Comparison of ENCODE assay signal across 8 mouse cellular contexts in the genomic region with DNA sequence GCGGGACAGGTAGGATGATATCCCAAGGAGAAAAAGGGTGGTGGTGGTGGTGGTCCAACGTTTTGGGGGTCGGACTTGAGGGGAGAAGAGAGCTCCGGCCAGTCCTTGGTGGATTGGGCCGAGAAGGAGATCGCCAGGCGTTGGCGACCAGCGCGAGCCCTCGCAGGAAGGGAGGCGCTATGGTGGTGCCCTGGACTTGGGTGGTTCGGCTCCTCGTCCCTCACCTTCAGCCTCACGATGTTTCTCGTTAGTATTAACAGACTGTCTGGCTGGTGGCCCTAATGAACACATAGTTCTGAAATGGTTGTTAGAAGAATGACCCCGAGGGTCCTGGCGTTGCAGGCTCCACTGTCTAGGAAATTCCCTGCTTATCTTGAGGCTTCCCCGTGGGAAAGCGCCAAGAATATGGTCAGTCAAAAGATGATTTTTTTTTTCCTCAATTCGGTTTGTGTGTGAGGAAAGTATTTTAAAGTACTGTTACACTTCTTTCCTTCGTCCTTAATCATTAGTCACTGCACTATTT. TPM values are rescaled to one million over a fixed set of nuclear protein-coding genes. Genes with fewer than 3 reads are reported as not detected.
DNase-seq lines count a peak whose midpoint lies in the region; ATAC-seq and TF ChIP-seq lines count a peak whose summit lies in the region.

No protein-coding gene starts in this region.

- TF ChIP-seq CTCF in embryonic fibroblast, embryonic 13.5 days (IDR thresholded peaks at IDR 0.05; ENCODE audit: borderline replicate concordance, insufficient read depth, low read length): peak; percentile 24; the same call in 1 of the 2 replicates

- peak overlapping the region; percentile 61 for H3K4me3 ChIP-seq in lung, embryonic 15.5 days
- peak overlapping the region; percentile 69 for H3K4me3 ChIP-seq in embryonic fibroblast, embryonic 13.5 days (ENCODE audit: insufficient read depth, low read length)
- peak overlapping the region; percentile 81 for H3K4me3 ChIP-seq in limb, embryonic 12.5 days (replicated peaks)

- under 1% methylated on average over 22 of the region's 22 CpGs for WGBS in lung, embryonic 15.5 days
- WGBS in limb, embryonic 12.5 days: 1% methylated on average over 22 of the region's 22 CpGs

- TF ChIP-seq POLR2A in embryonic fibroblast, embryonic 13.5 days (IDR thresholded peaks at IDR 0.05; ENCODE audit: low read depth, low read length): no peak

- no peak for DNase-seq in lung, postnatal 10 days
- DNase-seq in right cerebral cortex, postnatal 10 days (ENCODE audit: low spot score in 2 of 2): no peak
- DNase-seq in right cerebral cortex, adult 2 months (ENCODE audit: low spot score in 2 of 2): no peak
- no peak for DNase-seq in spleen, adult 18-20 months

- H3K9ac ChIP-seq in lung, embryonic 15.5 days: peak overlapping the region; percentile 69
- H3K9ac ChIP-seq in limb, embryonic 12.5 days (replicated peaks): peak overlapping the region; percentile 77

- no peaks in the 10 kb centered on the region for H3K27me3 ChIP-seq in lung, embryonic 15.5 days
- no peaks in the 10 kb centered on the region for H3K27me3 ChIP-seq in limb, embryonic 12.5 days

- no peaks in the 10 kb centered on the region for H3K9me3 ChIP-seq in lung, embryonic 15.5 days
- no peaks in the 10 kb centered on the region for H3K9me3 ChIP-seq in limb, embryonic 12.5 days

- H3K27ac ChIP-seq in lung, embryonic 15.5 days: peak overlapping the region; percentile 92
- peak overlapping the region; percentile 47 for H3K27ac ChIP-seq in embryonic fibroblast, embryonic 13.5 days (ENCODE audit: insufficient read depth, low read length)
- H3K27ac ChIP-seq in limb, embryonic 12.5 days: peak overlapping the region; percentile 89

- H3K36me3 ChIP-seq in lung, embryonic 15.5 days: peaks cover 4% of the 10 kb centered on the region
- peaks cover 13% of the 10 kb centered on the region; the same call in 1 of the 2 replicates for H3K36me3 ChIP-seq in limb, embryonic 12.5 days

- peaks cover 14% of the 10 kb centered on the region for H3K4me1 ChIP-seq in lung, embryonic 15.5 days
- H3K4me1 ChIP-seq in embryonic fibroblast, embryonic 13.5 days (ENCODE audit: control insufficient read depth, insufficient read depth, low read length): no peaks in the 10 kb centered on the region
- peaks cover 10% of the 10 kb centered on the region for H3K4me1 ChIP-seq in limb, embryonic 12.5 days (replicated peaks)

- ATAC-seq in lung, embryonic 15.5 days (ENCODE audit: borderline replicate concordance, extremely low read depth, low FRiP score, low TSS enrichment): peak; percentile 61
- ATAC-seq in limb, embryonic 12.5 days (ENCODE audit: insufficient number of reproducible peaks, insufficient read depth, low FRiP score, low TSS enrichment, low read depth): peak; percentile 74
- peak; percentile 15; the same call in 1 of the 2 replicates for ATAC-seq in neutrophil, adult 5-6 weeks (ENCODE audit: extremely low read depth, insufficient number of reproducible peaks, low FRiP score, poor library complexity, severe bottlenecking)

- H3K4me2 ChIP-seq in lung, embryonic 15.5 days: peak overlapping the region; percentile 66
- peak overlapping the region; percentile 66 for H3K4me2 ChIP-seq in limb, embryonic 12.5 days

RNA-seq across cellular contexts. Expression of a gene that starts 0.4 kb away (rescaled TPM):
- 53.1 and 59.1 TPM in 2 replicates for polyA plus RNA-seq in lung, embryonic 15.5 days (2015; fragmentation: Nextera tagmentation; extraction: Ambion mirVana)
- polyA plus RNA-seq in embryonic fibroblast, embryonic 13.5 days (2011; ENCODE audit: insufficient read length, low read depth, missing spikeins): 111 and 115 TPM in 2 replicates
- polyA plus RNA-seq in limb, embryonic 12.5 days (2016; fragmentation: Nextera tagmentation; extraction: Ambion mirVana): 55.7 and 57.6 TPM in 2 replicates
- total RNA-seq in neutrophil, adult 5-6 weeks (2017): 618 and 662 TPM in 2 replicates

RNA-seq across cellular contexts. Expression of a gene that starts 4.2 kb away (rescaled TPM):
- 38.8 and 42.4 TPM in 2 replicates for polyA plus RNA-seq in lung, embryonic 15.5 days (2015; fragmentation: Nextera tagmentation; extraction: Ambion mirVana)
- 102 and 106 TPM in 2 replicates for polyA plus RNA-seq in embryonic fibroblast, embryonic 13.5 days (2011; ENCODE audit: insufficient read length, low read depth, missing spikeins)
- 61.8 and 62.4 TPM in 2 replicates for polyA plus RNA-seq in limb, embryonic 12.5 days (2016; fragmentation: Nextera tagmentation; extraction: Ambion mirVana)
- total RNA-seq in neutrophil, adult 5-6 weeks (2017): 174 and 184 TPM in 2 replicates

RNA-seq across cellular contexts. Expression of a gene that starts 41.3 kb away (rescaled TPM):
- 21.9 and 25.4 TPM in 2 replicates for polyA plus RNA-seq in lung, embryonic 15.5 days (2015; fragmentation: Nextera tagmentation; extraction: Ambion mirVana)
- 19.5 and 26.0 TPM in 2 replicates for polyA plus RNA-seq in embryonic fibroblast, embryonic 13.5 days (2011; ENCODE audit: insufficient read length, low read depth, missing spikeins)
- 29.2 and 29.7 TPM in 2 replicates for polyA plus RNA-seq in limb, embryonic 12.5 days (2016; fragmentation: Nextera tagmentation; extraction: Ambion mirVana)
- total RNA-seq in neutrophil, adult 5-6 weeks (2017): 6.3 and 7.4 TPM in 2 replicates

RNA-seq across cellular contexts. Expression of a gene that starts 41.5 kb away (rescaled TPM):
- polyA plus RNA-seq in lung, embryonic 15.5 days (2015; fragmentation: Nextera tagmentation; extraction: Ambion mirVana): 27.4 and 29.9 TPM in 2 replicates
- polyA plus RNA-seq in embryonic fibroblast, embryonic 13.5 days (2011; ENCODE audit: insufficient read length, low read depth, missing spikeins): 13.0 and 16.6 TPM in 2 replicates
- 24.6 and 27.3 TPM in 2 replicates for polyA plus RNA-seq in limb, embryonic 12.5 days (2016; fragmentation: Nextera tagmentation; extraction: Ambion mirVana)
- 23.0 and 29.7 TPM in 2 replicates for total RNA-seq in neutrophil, adult 5-6 weeks (2017)

Comparison
In these comparisons a context has a peak if more than half of its experiments do, and no peak if none do; other contexts are left out.
1. ATAC-seq: peak in every context shown above with its lines; median percentile 74 in limb, embryonic 12.5 days; 61 in lung, embryonic 15.5 days; 15 in neutrophil, adult 5-6 weeks.